Mouse (Mus musculus) embryonic stem cell, embryonic (primary cell): Measurements from ENCODE around the gene Tom1.

ENCODE experiments used
- CTCF ChIA-PET, 4 experiments: fragments of 300-600 bp in 2 of 4; fragments of 350-600 bp in 2 of 4; sonication (Branson Sonifier 250); formaldehyde crosslinking; loops; one replicate each; lab custom pipeline; 2022; ENCODE audit warnings: inconsistent platforms in 2 of 4; lab: Charles Lee
- POLR2A ChIA-PET, 4 experiments: fragments of 300-600 bp in 2 of 4; fragments of 350-600 bp in 2 of 4; sonication (Branson Sonifier 250); formaldehyde crosslinking; loops; one replicate each; lab custom pipeline; 2022; ENCODE audit warnings: antibody characterized with exemption in 4 of 4, inconsistent platforms in 1 of 4; lab: Charles Lee

Gene Tom1

GRCm38 (mm10) chr8:75025809-75026208, 7.7 kb upstream of the Tom1 start:
- ChIA-PET POLR2A (interaction anchor here in 3 of 4 experiments (0.8 to 10.7 kb wide), 6 partner anchors 10 to 32 kb away, joined by 3 to 85 read pairs (median 4); no protein-coding TSS in a partner anchor), CTCF (interaction anchor here in 2 of 4 experiments (0.6 to 1.9 kb wide), 3 partner anchors 45 to 56 kb away, joined by 3 to 6 read pairs (median 3); no protein-coding TSS in a partner anchor)

DNA sequence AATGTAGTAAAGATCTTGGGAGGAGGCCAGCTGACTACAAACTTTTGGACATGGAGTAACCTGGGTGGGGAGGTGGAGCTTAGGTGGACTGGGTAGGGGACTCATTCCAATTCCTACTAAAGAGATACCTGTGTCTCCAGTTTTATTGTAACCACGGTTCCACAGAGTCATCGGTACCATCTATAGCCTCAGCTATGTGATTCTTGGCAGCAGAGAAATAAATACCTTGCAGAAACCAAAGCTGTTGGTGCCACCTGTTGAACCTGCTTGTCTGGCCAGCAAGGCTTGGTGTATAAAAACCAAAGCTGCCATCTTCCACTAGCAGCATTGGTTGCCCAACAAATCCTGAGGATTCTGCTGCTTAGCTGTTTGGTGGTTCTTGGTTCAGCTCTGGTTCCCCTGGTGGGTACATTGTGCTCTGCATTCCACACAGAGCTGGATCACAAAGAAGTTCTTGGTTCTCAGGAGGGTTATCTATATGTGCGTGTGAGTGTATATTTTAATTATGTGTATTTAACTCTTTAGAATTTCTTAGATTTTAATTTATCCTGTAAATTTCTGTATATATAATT, 3.0 kb upstream of the Tom1 start:
- ChIA-PET CTCF (interaction anchor here in 3 of 4 experiments (0.5 to 1.6 kb wide), 4 partner anchors 12 to 408 kb away, joined by 4 to 7 read pairs (median 5); no protein-coding TSS in a partner anchor), POLR2A (interaction anchor here in 3 of 4 experiments (0.5 to 10.7 kb wide), 19 partner anchors 9 to 278 kb away, joined by 3 to 85 read pairs (median 5); partner anchors contain the start of genes Hmox1 (in 2 of the 3), Mcm5 (in 2 of the 3) and Hmgxb4 (in 1 of the 3))

GRCm38 (mm10) chr8:75032961-75033360, 544 bp upstream of the Tom1 start:
- ChIA-PET CTCF (interaction anchor here in 2 of 4 experiments (0.7 to 1.2 kb wide), 5 partner anchors 9 to 184 kb away, joined by 3 to 7 read pairs (median 3); partner anchors contain the start of gene Mcm5 (in 1 of the 2)), POLR2A (interaction anchor here (0.6 to 4.1 kb wide), 54 partner anchors 8 to 91 kb away, joined by 3 to 31 read pairs (median 5); partner anchors contain the start of genes Mcm5 (in 4 of the 4), Hmgxb4 (in 2 of the 4) and Hmox1 (in 2 of the 4))

DNA sequence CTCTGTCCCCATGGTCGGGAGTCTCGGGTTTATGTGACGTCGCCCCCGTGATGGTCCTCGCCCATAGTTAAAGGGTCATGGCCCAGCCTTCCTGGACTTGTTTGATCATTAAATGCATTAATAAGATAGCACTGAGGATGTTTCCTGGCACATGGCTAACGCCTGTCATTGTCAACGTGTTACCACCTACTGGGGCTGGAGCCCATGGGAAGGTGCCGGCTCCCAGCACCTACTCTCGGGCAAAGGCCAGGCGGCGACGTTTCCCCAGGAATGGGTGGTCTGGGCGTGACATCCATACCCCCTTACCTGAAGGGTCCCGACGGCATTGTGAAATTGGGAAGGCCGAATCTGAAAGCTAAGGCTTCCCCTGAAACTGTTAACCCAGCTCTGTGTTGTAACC, 780 bp downstream of the Tom1 start:
- CTCF ChIA-PET, result no interaction called here
- POLR2A ChIA-PET, result interaction anchor here (0.7 to 4.1 kb wide), 24 partner anchors 9 to 86 kb away, joined by 3 to 31 read pairs (median 4); partner anchors contain the start of genes Mcm5 (in 4 of the 4), Hmox1 (in 2 of the 4) and Hmgxb4 (in 1 of the 4)

- POLR2A ChIA-PET, result interaction anchor here in 2 of 4 experiments (0.7 to 4.1 kb wide), 16 partner anchors 8 to 183 kb away, joined by 3 to 31 read pairs (median 6); partner anchors contain the start of genes Mcm5 (in 2 of the 2), Hmgxb4 (in 1 of the 2) and Hmox1 (in 1 of the 2)
- CTCF ChIA-PET, result no interaction called here
Measured at GRCm38 (mm10) chr8:75035640-75036039, 2.1 kb downstream of the Tom1 start.

- CTCF ChIA-PET, result interaction anchor here in 2 of 4 experiments (1.1 to 1.4 kb wide), 2 partner anchors 15 to 33 kb away, joined by 4 to 5 read pairs; no protein-coding TSS in a partner anchor
- POLR2A ChIA-PET, result interaction anchor here in 3 of 4 experiments (0.6 to 3.9 kb wide), 27 partner anchors 8 to 156 kb away, joined by 3 to 16 read pairs (median 4); partner anchors contain the start of genes Mcm5 (in 3 of the 3), Hmox1 (in 2 of the 3) and Hmgxb4 (in 1 of the 3)
Measured at GRCm38 (mm10) chr8:75038497-75038896, 5.0 kb downstream of the Tom1 start.

DNA sequence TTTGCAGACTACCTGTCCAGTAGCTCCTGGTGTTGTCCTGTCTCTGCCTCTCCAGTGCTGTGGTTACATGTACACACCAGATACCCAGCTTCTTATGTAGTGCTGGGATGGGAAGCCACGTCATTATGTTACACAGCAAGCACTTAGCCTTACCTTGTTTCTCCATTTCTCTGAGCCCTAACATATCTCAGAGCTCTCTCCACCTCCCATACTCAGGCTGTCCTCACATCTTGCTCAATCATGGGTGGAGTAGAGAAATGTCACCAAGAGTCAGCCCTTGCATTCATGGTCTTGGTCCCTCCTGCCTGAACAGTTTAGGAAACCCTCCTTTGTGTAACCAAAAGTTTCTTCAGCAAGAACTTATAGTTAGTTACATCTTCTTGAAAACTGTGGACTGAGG, 6.2 kb downstream of the Tom1 start:
- ChIA-PET POLR2A (interaction anchor here in 2 of 4 experiments (2.7 to 3.9 kb wide), 2 partner anchors 15 to 69 kb away, joined by 13 to 16 read pairs; partner anchors contain the start of gene Mcm5 (in 1 of the 2)), CTCF (interaction anchor here in 2 of 4 experiments (0.5 to 1.0 kb wide), 2 partner anchors 32 to 59 kb away, joined by 3 to 5 read pairs; no protein-coding TSS in a partner anchor)

DNA sequence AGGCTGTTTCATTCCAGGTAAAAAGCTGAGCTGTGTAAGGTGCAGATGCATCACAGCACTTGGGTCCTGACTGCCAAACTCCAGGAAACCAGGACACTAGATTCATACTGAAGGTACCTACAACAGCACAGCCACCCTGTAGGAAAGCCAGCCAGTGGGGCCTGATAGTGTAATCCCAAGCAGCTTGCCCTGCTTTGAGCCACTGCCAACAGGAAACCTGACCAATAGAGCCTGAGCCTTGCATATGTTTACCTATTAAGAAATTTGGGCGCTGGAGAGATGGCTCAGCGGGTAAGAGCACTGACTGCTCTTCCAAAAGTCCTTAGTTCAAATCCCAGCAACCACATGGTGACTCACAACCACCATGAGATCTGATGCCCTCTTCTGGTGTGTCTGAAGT, 8.7 kb downstream of the Tom1 start:
- CTCF ChIA-PET, result interaction anchor here in 2 of 4 experiments (0.6 to 2.9 kb wide), 3 partner anchors 18 to 169 kb away, joined by 3 to 9 read pairs (median 3); no protein-coding TSS in a partner anchor
- POLR2A ChIA-PET, result interaction anchor here in 2 of 4 experiments (0.7 to 4.1 kb wide), 7 partner anchors 8 to 1669 kb away, joined by 3 to 16 read pairs (median 4); partner anchors contain the start of genes Mcm5 (in 1 of the 2) and Tom1 (in 1 of the 2)

DNA sequence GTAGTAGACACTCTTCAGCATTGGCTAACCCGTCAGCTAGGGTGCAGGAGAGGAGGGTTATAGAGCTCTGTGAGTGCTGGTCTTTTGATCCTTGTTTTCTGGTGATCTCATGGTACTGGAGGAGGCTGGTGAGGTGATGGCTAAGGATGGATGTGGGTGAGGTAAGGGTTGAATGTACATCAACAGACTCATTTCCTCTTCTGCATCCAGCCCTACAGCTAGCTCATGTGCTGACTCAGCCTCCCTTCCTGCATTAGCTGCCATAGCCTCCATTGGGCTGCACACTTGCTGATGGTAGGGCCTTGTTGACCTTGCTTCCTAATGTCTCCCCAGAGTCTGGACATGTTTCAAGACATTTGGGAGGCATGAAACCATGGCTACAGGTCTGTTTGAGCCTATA, 9.5 kb downstream of the Tom1 start:
- ChIA-PET CTCF (interaction anchor here in 2 of 4 experiments (1.0 to 2.9 kb wide), 3 partner anchors 29 to 107 kb away, joined by 3 to 9 read pairs (median 3); no protein-coding TSS in a partner anchor), POLR2A (interaction anchor here in 2 of 4 experiments (0.6 to 4.1 kb wide), 12 partner anchors 9 to 462 kb away, joined by 3 to 18 read pairs (median 4); partner anchors contain the start of genes Tom1 (in 2 of the 2), Hmox1 (in 1 of the 2) and Mcm5 (in 1 of the 2))

DNA sequence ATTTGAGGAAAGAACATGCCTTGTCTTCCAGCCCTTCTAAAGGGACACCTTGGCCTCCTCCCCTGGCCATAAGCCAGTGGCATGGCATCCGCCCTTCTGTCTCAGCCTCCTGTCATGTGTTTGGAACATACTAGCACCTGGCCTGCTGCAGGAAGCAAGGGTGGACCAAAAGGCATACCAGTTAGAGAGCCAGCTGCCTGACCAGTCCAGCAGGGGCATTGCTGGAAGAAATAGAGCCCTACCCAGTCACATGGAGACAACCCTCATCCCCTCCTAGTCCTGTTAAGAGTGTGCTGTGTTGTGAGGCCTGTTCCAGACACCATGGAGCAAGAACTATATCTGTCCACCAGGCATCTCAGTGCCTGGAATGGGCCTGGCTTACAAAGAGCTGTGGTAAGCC, 12.8 kb downstream of the Tom1 start:
- ChIA-PET CTCF (interaction anchor here in 1 of 4 experiments (0.6 kb wide), 1 partner anchor 23 kb away, joined by 3 read pairs; no protein-coding TSS in a partner anchor), POLR2A (interaction anchor here in 2 of 4 experiments (1.0 to 1.6 kb wide), 5 partner anchors 9 to 172 kb away, joined by 3 to 6 read pairs (median 3); partner anchors contain the start of gene Mcm5 (in 1 of the 2))

DNA sequence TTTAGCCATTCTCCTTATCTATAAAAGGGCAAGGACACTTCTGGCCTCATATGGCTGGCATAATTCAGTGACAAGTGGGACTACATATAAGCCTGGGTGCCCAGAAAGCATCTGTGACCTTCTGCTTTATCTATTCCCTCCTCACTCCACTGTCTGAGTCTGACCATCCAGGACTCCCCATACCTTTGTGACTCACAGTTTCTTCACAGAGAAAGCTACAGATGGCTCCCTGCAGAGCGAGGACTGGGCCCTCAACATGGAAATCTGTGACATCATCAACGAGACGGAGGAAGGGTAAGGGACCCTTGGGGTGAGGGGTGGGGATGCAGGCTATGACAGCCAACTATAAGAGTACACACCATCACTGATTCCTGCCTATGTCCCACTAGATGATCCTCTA, 14.3 kb downstream of the Tom1 start:
- POLR2A ChIA-PET, result interaction anchor here in 2 of 4 experiments (0.6 to 1.5 kb wide), 4 partner anchors 13 to 176 kb away, joined by 3 read pairs; partner anchors contain the start of gene Tom1 (in 1 of the 2)
- CTCF ChIA-PET, result no interaction called here

- POLR2A ChIA-PET, result interaction anchor here in 2 of 4 experiments (0.6 to 3.0 kb wide), 8 partner anchors 10 to 141 kb away, joined by 3 to 12 read pairs (median 4); partner anchors contain the start of gene Mcm5 (in 1 of the 2)
- CTCF ChIA-PET, result interaction anchor here in 2 of 4 experiments (0.6 kb wide), 2 partner anchors 18 to 19 kb away, joined by 3 read pairs; no protein-coding TSS in a partner anchor
Measured at GRCm38 (mm10) chr8:75053342-75053741, 19.8 kb downstream of the Tom1 start.

DNA sequence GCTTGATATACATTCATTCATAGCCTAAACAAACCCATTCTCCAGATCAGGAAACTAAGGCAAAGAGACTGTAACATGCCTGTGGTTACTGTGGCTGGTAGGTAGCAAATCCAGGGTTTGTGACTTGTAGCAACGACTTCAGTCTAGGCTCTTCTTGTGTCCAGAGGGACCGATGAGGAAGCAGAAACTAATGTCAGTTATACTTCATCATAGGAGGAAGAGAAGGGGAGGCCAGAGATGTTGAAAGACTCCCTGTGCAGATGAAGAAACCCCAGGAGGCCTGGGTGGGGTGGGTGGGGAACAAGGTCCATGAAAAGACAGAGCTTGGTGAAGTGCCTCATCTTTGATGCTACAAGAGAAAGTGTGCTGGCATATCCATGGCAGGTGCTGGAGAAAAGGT, 22.2 kb downstream of the Tom1 start:
- ChIA-PET POLR2A (interaction anchor here in 2 of 4 experiments (0.7 to 3.0 kb wide), 9 partner anchors 13 to 62 kb away, joined by 3 to 12 read pairs (median 4); partner anchors contain the start of genes Hmox1 (in 1 of the 2) and Mcm5 (in 1 of the 2)), CTCF (no interaction called here)

DNA sequence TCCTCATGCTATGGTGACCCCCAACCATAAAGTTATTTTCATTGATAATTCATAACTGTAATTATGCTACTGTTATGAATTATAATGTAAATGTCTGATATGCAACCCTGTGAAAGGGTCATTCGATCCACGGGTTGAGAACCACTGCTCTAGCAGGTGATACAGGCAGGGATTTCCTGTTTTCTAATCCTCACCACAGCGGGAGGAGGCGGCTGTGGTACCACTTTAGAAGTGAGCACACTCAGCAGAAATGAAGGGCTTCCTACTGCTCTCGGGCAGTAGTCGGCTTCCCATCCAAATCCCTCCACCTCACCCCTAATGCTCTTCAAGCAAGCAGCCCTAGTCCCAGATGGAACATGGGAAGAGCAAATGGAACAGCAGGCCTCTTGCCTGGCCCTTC, 26.5 kb downstream of the Tom1 start:
- CTCF ChIA-PET, result no interaction called here
- POLR2A ChIA-PET, result interaction anchor here in 3 of 4 experiments (0.8 to 1.4 kb wide), 6 partner anchors 12 to 62 kb away, joined by 3 to 4 read pairs (median 3); partner anchors contain the start of gene Mcm5 (in 1 of the 3)

DNA sequence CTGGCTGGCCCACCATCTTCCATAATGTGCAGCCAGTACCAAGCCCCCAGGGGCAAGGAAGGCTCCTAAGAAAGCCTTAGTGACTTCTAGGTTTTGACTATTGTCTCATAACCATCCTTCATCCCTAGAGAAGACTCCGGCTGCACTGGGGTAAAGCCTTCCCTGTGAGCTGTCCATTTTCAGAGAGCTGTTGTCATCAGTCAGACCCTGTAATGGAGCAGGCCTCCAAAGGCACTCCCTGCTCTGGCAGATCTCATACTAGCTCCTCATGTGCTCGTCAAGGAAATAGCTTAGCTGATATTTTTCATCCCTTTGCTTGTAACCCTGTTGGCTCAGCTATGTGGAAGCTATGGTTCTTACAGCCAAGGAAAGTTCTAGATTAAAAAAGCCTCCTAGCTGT, 27.3 kb downstream of the Tom1 start:
- ChIA-PET CTCF (interaction anchor here in 2 of 4 experiments (0.8 to 1.4 kb wide), 2 partner anchors 11 kb away, joined by 5 to 6 read pairs; no protein-coding TSS in a partner anchor), POLR2A (interaction anchor here in 3 of 4 experiments (0.7 to 2.5 kb wide), 8 partner anchors 11 to 61 kb away, joined by 3 to 10 read pairs (median 3); partner anchors contain the start of gene Hmox1 (in 1 of the 3))

- CTCF ChIA-PET, result no interaction called here
- POLR2A ChIA-PET, result interaction anchor here in 3 of 4 experiments (0.5 to 2.5 kb wide), 6 partner anchors 8 to 100 kb away, joined by 3 to 10 read pairs (median 4); partner anchors contain the start of genes Hmox1 (in 1 of the 3) and Mcm5 (in 1 of the 3)
Measured at GRCm38 (mm10) chr8:75063290-75063689, 29.8 kb downstream of the Tom1 start.

DNA sequence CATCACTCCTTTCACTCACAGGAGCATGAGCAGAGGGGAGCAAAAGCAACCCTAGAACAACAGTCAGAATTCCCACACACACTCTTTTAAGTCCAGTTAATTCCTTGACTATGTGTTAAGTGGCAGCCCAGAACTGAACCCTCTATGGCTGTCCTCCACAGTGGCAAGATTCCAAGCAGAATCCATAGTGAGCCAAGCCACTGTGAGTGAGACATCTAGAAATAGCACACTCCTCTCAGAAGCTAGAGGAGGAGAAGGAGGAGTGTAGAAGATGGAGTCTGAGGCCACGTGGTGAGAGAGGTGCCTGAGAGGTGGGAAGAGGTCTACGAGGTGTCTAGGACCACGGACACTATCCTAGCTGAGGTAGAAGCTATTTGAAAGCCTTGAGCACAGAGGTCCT, 31.3 kb downstream of the Tom1 start:
- POLR2A ChIA-PET, result interaction anchor here in 3 of 4 experiments (0.9 to 2.0 kb wide), 5 partner anchors 14 to 45 kb away, joined by 3 to 6 read pairs (median 3); partner anchors contain the start of genes Mcm5 (in 2 of the 3) and Hmox1 (in 1 of the 3)
- CTCF ChIA-PET, result no interaction called here
